Mouse (Mus musculus) thymus, adult 2 months (tissue): ENCODE measurements around the gene E130218I03Rik. TPM values are rescaled to one million over a fixed set of nuclear protein-coding genes. Genes with fewer than 3 reads are reported as not detected.
A peak's percentile ranks its signal among the peaks of the same experiment; 100 is the strongest.

Experiments used
- DNase-seq: peaks from one replicate; pipeline ENCODE4 v3.0.0; 2021
- H3K27ac ChIP-seq: fragments of 200-500 bp; 2 replicates; pipeline ENCODE4 v1.5.1; 2012; ENCODE audit warnings: low read length, control low read depth; ENCODE audit not compliant: control insufficient read depth, insufficient read depth
- H3K27me3 ChIP-seq: fragments of 200-500 bp; 2 replicates; pipeline ENCODE4 v1.6.1; 2012; ENCODE audit warnings: mild to moderate bottlenecking, low read length, moderate library complexity, mixed read lengths; ENCODE audit not compliant: control insufficient read depth, insufficient read depth
- H3K36me3 ChIP-seq: fragments of 200-500 bp; 2 replicates; pipeline ENCODE4 v1.6.1; 2012; ENCODE audit warnings: mild to moderate bottlenecking, low read length, moderate library complexity; ENCODE audit not compliant: control insufficient read depth, insufficient read depth
- H3K4me1 ChIP-seq: fragments of 200-500 bp; replicated peaks from 2 replicates; pipeline ENCODE4 v1.6.1; 2012; ENCODE audit warnings: low read length; ENCODE audit not compliant: control insufficient read depth, insufficient read depth
- H3K4me3 ChIP-seq: fragments of 200-500 bp; 2 replicates; pipeline ENCODE4 v1.5.1; 2012; ENCODE audit warnings: mild to moderate bottlenecking, low read length, control low read depth, moderate library complexity; ENCODE audit not compliant: control insufficient read depth, insufficient read depth
- CTCF ChIP-seq: fragments of 200-500 bp; IDR thresholded peaks from 2 replicates; pipeline ENCODE4 v1.5.1; 2012; ENCODE audit warnings: mild to moderate bottlenecking, control low read depth, low read length, moderate library complexity, borderline replicate concordance; ENCODE audit not compliant: control insufficient read depth, poor library complexity, insufficient read depth; ENCODE audit errors: extremely low read depth
- POLR2A ChIP-seq: fragments of 200-500 bp; IDR thresholded peaks from 2 replicates; pipeline ENCODE4 v1.6.1; 2012; ENCODE audit warnings: mild to moderate bottlenecking, low read length, control low read depth, moderate library complexity; ENCODE audit not compliant: control insufficient read depth, poor library complexity, insufficient read depth; ENCODE audit errors: extremely low read depth
- WGBS: fragments of 180-500 bp; shearing (Covaris S2); methylation state at CpG from one replicate; pipeline ENCODE4 v1.1.7; 2018; 5-methylcytosine and 5-hydroxymethylcytosine counted together
- polyA plus RNA-seq: library from polyadenylated mRNA; depleted of rRNA; stranded (reverse); fragments of >200 nt; gene quantifications from 2 replicates; pipeline ENCODE4 v1.2.3, GENCODE M21; 2012

Gene E130218I03Rik
- polyA plus RNA-seq, 1 experiment = not detected

- 1% methylated on average over 58 of the region's 59 CpGs for WGBS
- TF ChIP-seq POLR2A = no peak
- TF ChIP-seq CTCF = no peak
- Histone ChIP-seq H3K4me3 (peak overlapping the region; percentile 75), H3K27ac (no peak overlapping the region), H3K36me3 (peaks cover 13% of the 10 kb centered on the region; the same call in 1 of the 2 replicates), H3K27me3 (no peaks in the 10 kb centered on the region), H3K4me1 (peaks cover 7% of the 10 kb centered on the region)
- DNase-seq = no peak
Measured at GRCm38 (mm10) chr4:134286226-134287167, 43.0 kb downstream of the E130218I03Rik start.

- H3K27ac ChIP-seq = peak overlapping the region; percentile 67
- H3K4me1 ChIP-seq = peaks cover 7% of the 10 kb centered on the region
- TF ChIP-seq CTCF (peak; percentile 71; the same call in 1 of the 2 replicates), POLR2A (peak; percentile 99)
- no peaks in the 10 kb centered on the region for H3K27me3 ChIP-seq
- H3K4me3 ChIP-seq = peak overlapping the region; percentile 75
- H3K36me3 ChIP-seq = peaks cover 8% of the 10 kb centered on the region; the same call in 1 of the 2 replicates
- under 1% methylated on average over 59 of the region's 59 CpGs for WGBS
- peak; percentile 97 for DNase-seq
Measured at GRCm38 (mm10) chr4:134287168-134287564, 43.7 kb downstream of the E130218I03Rik start.

DNA sequence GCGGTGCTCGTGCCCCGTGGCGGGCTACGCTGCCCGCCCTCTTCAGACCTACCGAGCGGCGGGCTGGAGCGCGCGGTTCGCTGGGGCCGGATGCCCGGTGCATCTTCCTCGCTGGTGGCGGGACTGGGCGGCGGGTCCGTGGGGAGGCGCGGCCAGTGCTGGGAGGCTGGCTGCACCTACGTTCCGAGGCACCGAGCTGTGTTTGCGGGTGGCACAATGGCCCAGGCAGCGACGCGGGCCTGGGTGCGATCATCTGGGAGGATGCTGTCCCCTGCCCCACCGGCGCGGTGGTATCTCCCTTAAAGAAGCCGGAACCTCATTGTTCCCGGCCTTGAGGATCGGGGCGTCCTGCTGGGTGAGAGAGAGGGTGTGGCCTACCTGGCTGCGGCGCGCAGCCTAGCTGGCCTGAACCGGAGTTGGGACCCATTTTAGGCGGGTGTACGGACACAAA is 44.1 kb downstream of the E130218I03Rik start, which contains the start of gene Pdik1l:
Pdik1l (minus strand) TSS at position 321 of the 451 bp plus-strand sequence.
- DNase-seq = peak; percentile 84
- H3K4me1 ChIP-seq = peaks cover 7% of the 10 kb centered on the region
- under 1% methylated on average over 43 of the region's 43 CpGs for WGBS
- H3K36me3 ChIP-seq = peaks cover 6% of the 10 kb centered on the region; the same call in 1 of the 2 replicates
- H3K27ac ChIP-seq = peak within 1 kb of the TSS; percentile 67
- peak within 1 kb of the TSS; percentile 75 for H3K4me3 ChIP-seq
- no peaks in the 10 kb centered on the region for H3K27me3 ChIP-seq
- no peak; the same call in 1 of the 2 replicates for TF ChIP-seq POLR2A
- 0 out of 2 replicates have a peak, but pooled peaks have one; percentile 41 for TF ChIP-seq CTCF

DNA sequence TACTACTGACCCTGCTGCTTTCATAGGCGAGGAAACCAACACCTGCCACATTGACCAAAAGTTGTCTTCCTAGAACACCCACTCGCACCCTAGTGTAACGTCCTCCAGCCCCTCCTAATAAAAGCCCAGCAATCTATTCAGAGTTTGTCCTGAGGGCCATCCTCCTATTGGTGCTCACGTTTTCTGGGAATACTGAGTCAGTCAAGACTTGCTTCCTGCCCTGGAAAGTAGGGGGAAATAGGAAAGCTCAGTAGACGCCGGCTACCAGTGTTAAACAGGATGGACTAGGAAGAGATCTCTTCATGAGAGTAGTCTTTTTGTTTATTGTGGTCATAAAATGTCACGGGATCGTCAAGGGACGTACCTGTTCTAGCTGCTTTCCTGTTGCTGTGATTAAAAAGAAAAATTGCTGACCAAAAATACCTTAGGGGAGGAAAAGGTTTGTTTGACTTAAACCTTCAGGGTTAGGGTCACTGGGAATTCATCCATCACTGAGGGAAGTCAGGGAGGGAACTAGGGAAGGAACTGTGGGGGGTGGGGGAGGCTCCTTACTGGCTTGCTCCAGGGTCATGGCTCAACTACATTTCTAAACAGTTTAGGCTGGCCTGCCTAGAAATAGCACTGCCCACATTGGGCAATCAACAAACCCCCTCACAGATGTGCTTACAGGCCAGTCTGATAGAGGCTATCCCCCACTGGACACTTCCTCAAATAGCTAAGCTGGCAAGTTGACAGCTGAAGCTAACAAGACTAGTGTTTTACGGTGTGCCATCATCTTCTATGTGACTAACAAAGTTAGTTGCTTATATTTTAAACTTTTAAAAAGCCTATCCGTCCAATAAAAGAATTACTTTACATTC is 45.2 kb downstream of the E130218I03Rik start:
- peaks cover 7% of the 10 kb centered on the region for H3K4me1 ChIP-seq
- 58% methylated on average over 11 of the region's 11 CpGs for WGBS
- no peak overlapping the region for H3K27ac ChIP-seq
- TF ChIP-seq CTCF (no peak), POLR2A (no peak)
- no peaks in the 10 kb centered on the region for H3K27me3 ChIP-seq
- no peak for DNase-seq
- 0 out of 2 replicates have a peak, but pooled peaks cover 3% of the 10 kb centered on the region for H3K36me3 ChIP-seq
- H3K4me3 ChIP-seq = no peak overlapping the region

GRCm38 (mm10) chr4:134292067-134292466 is 48.6 kb downstream of the E130218I03Rik start:
- Histone ChIP-seq H3K4me1 (peaks cover 2% of the 10 kb centered on the region; the same call in 1 of the 2 replicates), H3K36me3 (no peaks in the 10 kb centered on the region), H3K27me3 (no peaks in the 10 kb centered on the region), H3K27ac (no peak overlapping the region), H3K4me3 (no peak overlapping the region)
- WGBS = 20% methylated on average over 7 of the region's 7 CpGs
- DNase-seq = peak; percentile 79
- TF ChIP-seq CTCF (peak; percentile 82), POLR2A (no peak)

DNA sequence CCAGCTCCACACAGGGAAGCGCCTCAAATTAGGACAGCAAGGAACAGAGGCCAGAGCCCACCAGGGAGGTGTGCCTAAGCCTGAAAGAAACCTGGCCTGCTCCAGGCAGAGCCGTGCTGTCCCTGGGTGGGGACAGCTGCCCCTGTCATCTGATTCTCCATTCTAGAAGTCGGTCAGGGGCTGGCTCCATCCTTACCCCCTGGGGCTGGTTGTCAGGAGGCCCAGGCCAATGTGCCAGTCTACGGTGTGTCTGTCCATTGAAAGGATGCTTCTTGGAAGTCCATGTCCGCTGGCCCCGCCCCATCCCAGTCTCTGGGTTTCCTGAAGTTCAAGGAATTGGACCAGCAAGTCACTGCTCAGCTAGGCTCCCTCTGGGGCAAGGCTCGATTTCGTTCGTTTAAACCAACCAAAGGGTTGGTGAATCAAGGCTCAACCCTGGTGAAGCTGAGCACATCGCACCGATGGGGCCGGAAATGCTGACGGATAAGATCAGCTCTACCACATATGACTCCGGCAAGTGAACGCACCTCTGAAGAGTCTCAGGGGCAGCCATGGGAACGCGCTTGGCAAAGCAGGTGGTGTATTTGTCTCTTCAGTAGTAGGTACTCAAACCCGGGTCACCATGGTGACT is 49.7 kb downstream of the E130218I03Rik start:
- Histone ChIP-seq H3K27me3 (no peaks in the 10 kb centered on the region), H3K36me3 (no peaks in the 10 kb centered on the region), H3K4me1 (peaks cover 2% of the 10 kb centered on the region; the same call in 1 of the 2 replicates), H3K27ac (no peak overlapping the region), H3K4me3 (no peak overlapping the region)
- WGBS = 74% methylated on average over 18 of the region's 18 CpGs
- DNase-seq = no peak
- no peak for TF ChIP-seq CTCF
